Mouse (Mus musculus): ENCODE measurements around the gene Eif3c. TPM values are rescaled to one million over a fixed set of nuclear protein-coding genes. Genes with fewer than 3 reads are reported as not detected.

Eif3c gene
- polyA plus RNA-seq, 1 experiment from 2014 or later: 207 TPM

GRCm38 (mm10) chr7:126581661-126582060 lies 15.4 kb upstream of the Eif3c start:
- WGBS: 86% methylated on average over 6 of the region's 6 CpGs
- Histone ChIP-seq H3K4me2 (replicated peaks; ENCODE audit: low read depth, low read length) (no peak overlapping the region), H3K27ac (ENCODE audit: low read depth, low read length) (no peak overlapping the region), H3K4me1 (ENCODE audit: control insufficient read depth, insufficient read depth, low read length) (no peaks in the 10 kb centered on the region; the same call in 1 of the 2 replicates), H3K27me3 (ENCODE audit: control insufficient read depth, insufficient read depth, low read length) (no peaks in the 10 kb centered on the region), H3K9ac (ENCODE audit: low read depth, low read length) (no peak overlapping the region), H3K4me3 (ENCODE audit: low read length) (no peak overlapping the region), H3K9me3 (ENCODE audit: control insufficient read depth, low read length) (no peaks in the 10 kb centered on the region), H3K36me3 (ENCODE audit: control insufficient read depth, insufficient read depth, low read length) (peaks cover 5% of the 10 kb centered on the region; the same call in 1 of the 2 replicates)
- no peak for ATAC-seq (ENCODE audit: low FRiP score, low TSS enrichment)

GRCm38 (mm10) chr7:126579172-126579571 lies 13.0 kb upstream of the Eif3c start:
- no peak overlapping the region for H3K9ac ChIP-seq (ENCODE audit: low read depth, low read length)
- H3K4me2 ChIP-seq (replicated peaks; ENCODE audit: low read depth, low read length): no peak overlapping the region
- H3K4me1 ChIP-seq (ENCODE audit: control insufficient read depth, insufficient read depth, low read length): no peaks in the 10 kb centered on the region; the same call in 1 of the 2 replicates
- no peak overlapping the region for H3K27ac ChIP-seq (ENCODE audit: low read depth, low read length)
- no peaks in the 10 kb centered on the region for H3K9me3 ChIP-seq (ENCODE audit: control insufficient read depth, low read length)
- H3K36me3 ChIP-seq (ENCODE audit: control insufficient read depth, insufficient read depth, low read length): peaks cover 5% of the 10 kb centered on the region; the same call in 1 of the 2 replicates
- ATAC-seq (ENCODE audit: low FRiP score, low TSS enrichment): no peak
- WGBS: 62% methylated on average over 8 of the region's 8 CpGs
- no peak overlapping the region for H3K4me3 ChIP-seq (ENCODE audit: low read length)
- H3K27me3 ChIP-seq (ENCODE audit: control insufficient read depth, insufficient read depth, low read length): no peaks in the 10 kb centered on the region

- no peaks in the 10 kb centered on the region for H3K4me1 ChIP-seq (ENCODE audit: control insufficient read depth, insufficient read depth, low read length)
- 60% methylated on average over 8 of the region's 8 CpGs for WGBS
- H3K27me3 ChIP-seq (ENCODE audit: control insufficient read depth, insufficient read depth, low read length): no peaks in the 10 kb centered on the region
- H3K27ac ChIP-seq (ENCODE audit: low read depth, low read length): no peak overlapping the region
- no peak for ATAC-seq (ENCODE audit: low FRiP score, low TSS enrichment)
- no peak overlapping the region for H3K9ac ChIP-seq (ENCODE audit: low read depth, low read length)
- H3K4me3 ChIP-seq (ENCODE audit: low read length): no peak overlapping the region
- peaks cover 10% of the 10 kb centered on the region; the same call in 1 of the 2 replicates for H3K36me3 ChIP-seq (ENCODE audit: control insufficient read depth, insufficient read depth, low read length)
- no peak overlapping the region for H3K4me2 ChIP-seq (replicated peaks; ENCODE audit: low read depth, low read length)
- no peaks in the 10 kb centered on the region for H3K9me3 ChIP-seq (ENCODE audit: control insufficient read depth, low read length)
Observed at GRCm38 (mm10) chr7:126576946-126577345, 10.7 kb upstream of the Eif3c start.

GRCm38 (mm10) chr7:126565693-126566092 lies 518 bp downstream of the Eif3c start:
- peak overlapping the region; percentile 55 for H3K4me2 ChIP-seq (replicated peaks; ENCODE audit: low read depth, low read length)
- peak overlapping the region; percentile 83 for H3K27ac ChIP-seq (ENCODE audit: low read depth, low read length)
- H3K4me3 ChIP-seq (ENCODE audit: low read length): peak overlapping the region; percentile 97
- H3K9ac ChIP-seq (ENCODE audit: low read depth, low read length): peak overlapping the region; percentile 86
- H3K27me3 ChIP-seq (ENCODE audit: control insufficient read depth, insufficient read depth, low read length): no peaks in the 10 kb centered on the region
- no peaks in the 10 kb centered on the region for H3K9me3 ChIP-seq (ENCODE audit: control insufficient read depth, low read length)
- peaks cover 40% of the 10 kb centered on the region for H3K36me3 ChIP-seq (ENCODE audit: control insufficient read depth, insufficient read depth, low read length)
- 2% methylated on average over 28 of the region's 28 CpGs for whole genome bisulfite sequencing
- H3K4me1 ChIP-seq (ENCODE audit: control insufficient read depth, insufficient read depth, low read length): peaks cover 9% of the 10 kb centered on the region
- peak; percentile 53 for ATAC-seq (ENCODE audit: low FRiP score, low TSS enrichment)

- no peaks in the 10 kb centered on the region for H3K9me3 ChIP-seq (ENCODE audit: control insufficient read depth, low read length)
- WGBS: 95% methylated on average over 5 of the region's 5 CpGs
Observed at GRCm38 (mm10) chr7:126556635-126557034, 9.6 kb downstream of the Eif3c start.

GRCm38 (mm10) chr7:126554796-126555195 lies 11.4 kb downstream of the Eif3c start:
- no peaks in the 10 kb centered on the region for H3K9me3 ChIP-seq (ENCODE audit: control insufficient read depth, low read length)
- ATAC-seq (ENCODE audit: low FRiP score, low TSS enrichment): no peak
- H3K9ac ChIP-seq (ENCODE audit: low read depth, low read length): no peak overlapping the region
- no peak overlapping the region for H3K4me3 ChIP-seq (ENCODE audit: low read length)
- no peak overlapping the region for H3K4me2 ChIP-seq (replicated peaks; ENCODE audit: low read depth, low read length)
- H3K27ac ChIP-seq (ENCODE audit: low read depth, low read length): no peak overlapping the region
- no peaks in the 10 kb centered on the region for H3K27me3 ChIP-seq (ENCODE audit: control insufficient read depth, insufficient read depth, low read length)
- 95% methylated on average over 1 of the region's 1 CpGs for whole genome bisulfite sequencing
- H3K4me1 ChIP-seq (ENCODE audit: control insufficient read depth, insufficient read depth, low read length): no peaks in the 10 kb centered on the region
- H3K36me3 ChIP-seq (ENCODE audit: control insufficient read depth, insufficient read depth, low read length): peaks cover 98% of the 10 kb centered on the region

More at GRCm38 (mm10) chr7:126556635-126557034, 9.6 kb downstream of the Eif3c start:
- no peak for ATAC-seq (ENCODE audit: low FRiP score, low TSS enrichment)
- Histone ChIP-seq H3K27ac (ENCODE audit: low read depth, low read length) (no peak overlapping the region), H3K27me3 (ENCODE audit: control insufficient read depth, insufficient read depth, low read length) (no peaks in the 10 kb centered on the region), H3K4me2 (replicated peaks; ENCODE audit: low read depth, low read length) (no peak overlapping the region), H3K4me3 (ENCODE audit: low read length) (no peak overlapping the region), H3K36me3 (ENCODE audit: control insufficient read depth, insufficient read depth, low read length) (peaks cover 94% of the 10 kb centered on the region), H3K9ac (ENCODE audit: low read depth, low read length) (no peak overlapping the region), H3K4me1 (ENCODE audit: control insufficient read depth, insufficient read depth, low read length) (no peaks in the 10 kb centered on the region)

- H3K9ac ChIP-seq (ENCODE audit: low read depth, low read length): no peak overlapping the region
- peaks cover 66% of the 10 kb centered on the region for H3K36me3 ChIP-seq (ENCODE audit: control insufficient read depth, insufficient read depth, low read length)
- H3K4me2 ChIP-seq (replicated peaks; ENCODE audit: low read depth, low read length): no peak overlapping the region
- H3K27me3 ChIP-seq (ENCODE audit: control insufficient read depth, insufficient read depth, low read length): no peaks in the 10 kb centered on the region
- WGBS: 98% methylated on average over 2 of the region's 2 CpGs
- no peak overlapping the region for H3K4me3 ChIP-seq (ENCODE audit: low read length)
- no peak for ATAC-seq (ENCODE audit: low FRiP score, low TSS enrichment)
- no peaks in the 10 kb centered on the region for H3K4me1 ChIP-seq (ENCODE audit: control insufficient read depth, insufficient read depth, low read length)
- H3K27ac ChIP-seq (ENCODE audit: low read depth, low read length): no peak overlapping the region
- H3K9me3 ChIP-seq (ENCODE audit: control insufficient read depth, low read length): no peaks in the 10 kb centered on the region
Observed at GRCm38 (mm10) chr7:126545631-126546030, 20.6 kb downstream of the Eif3c start.

GRCm38 (mm10) chr7:126541661-126542060 lies 24.6 kb downstream of the Eif3c start:
- Histone ChIP-seq H3K27me3 (ENCODE audit: control insufficient read depth, insufficient read depth, low read length) (peaks cover 5% of the 10 kb centered on the region; the same call in 1 of the 2 replicates), H3K9ac (ENCODE audit: low read depth, low read length) (no peak overlapping the region), H3K9me3 (ENCODE audit: control insufficient read depth, low read length) (no peaks in the 10 kb centered on the region), H3K4me1 (ENCODE audit: control insufficient read depth, insufficient read depth, low read length) (no peaks in the 10 kb centered on the region), H3K4me3 (ENCODE audit: low read length) (no peak overlapping the region), H3K36me3 (ENCODE audit: control insufficient read depth, insufficient read depth, low read length) (peaks cover 27% of the 10 kb centered on the region), H3K4me2 (replicated peaks; ENCODE audit: low read depth, low read length) (no peak overlapping the region), H3K27ac (ENCODE audit: low read depth, low read length) (no peak overlapping the region)
- 88% methylated on average over 1 of the region's 1 CpGs for WGBS
- no peak for ATAC-seq (ENCODE audit: low FRiP score, low TSS enrichment)

- Histone ChIP-seq H3K27ac (ENCODE audit: low read depth, low read length) (no peak overlapping the region), H3K4me3 (ENCODE audit: low read length) (no peak overlapping the region), H3K36me3 (ENCODE audit: control insufficient read depth, insufficient read depth, low read length) (no peaks in the 10 kb centered on the region), H3K27me3 (ENCODE audit: control insufficient read depth, insufficient read depth, low read length) (peaks cover 9% of the 10 kb centered on the region; the same call in 1 of the 2 replicates), H3K4me2 (replicated peaks; ENCODE audit: low read depth, low read length) (no peak overlapping the region), H3K9ac (ENCODE audit: low read depth, low read length) (no peak overlapping the region), H3K9me3 (ENCODE audit: control insufficient read depth, low read length) (no peaks in the 10 kb centered on the region), H3K4me1 (ENCODE audit: control insufficient read depth, insufficient read depth, low read length) (no peaks in the 10 kb centered on the region)
- 80% methylated on average over 5 of the region's 5 CpGs for WGBS
- ATAC-seq (ENCODE audit: low FRiP score, low TSS enrichment): no peak
Observed at GRCm38 (mm10) chr7:126537820-126538585, 28.2 kb downstream of the Eif3c start.

Data from kidney, embryonic 14.5 days (tissue).